In genomic region chr10:111673317-111673610, GRCm38 (mm10) we compare ENCODE assay signal across 10 mouse cellular contexts.
DNase-seq lines count a peak whose midpoint lies in the region; ATAC-seq and TF ChIP-seq lines count a peak whose summit lies in the region.
"Had no signal": no experiment of that assay in that cellular context is flagged by ENCODE, and none has a peak within 500 bp of the region (broad histone marks: within the 10 kb centered on the region; RNA-seq: fewer than 3 reads in every experiment).

No protein-coding gene starts in this region.

- peak overlapping the region; percentile 6; the same call in 1 of the 2 replicates for H3K4me2 ChIP-seq in intestine, embryonic 14.5 days (ENCODE audit: low read length)
- no peak overlapping the region for H3K4me2 ChIP-seq in intestine, postnatal 0 days (replicated peaks; ENCODE audit: low read depth)
- H3K4me2 ChIP-seq in intestine, embryonic 16.5 days (ENCODE audit: low read depth, low read length), result no peak overlapping the region
- H3K4me2 ChIP-seq: midbrain, embryonic 12.5 days had no signal

- no peaks in the 10 kb centered on the region for H3K27me3 ChIP-seq in intestine, embryonic 14.5 days (replicated peaks; ENCODE audit: control insufficient read depth, insufficient read depth, low read length)
- H3K27me3 ChIP-seq in intestine, postnatal 0 days (replicated peaks; ENCODE audit: control insufficient read depth, insufficient read depth, low read length), result no peaks in the 10 kb centered on the region
- no peaks in the 10 kb centered on the region for H3K27me3 ChIP-seq in intestine, embryonic 16.5 days (replicated peaks; ENCODE audit: control insufficient read depth, insufficient read depth, low read length)

- peak overlapping the region; percentile 77; the same call in 1 of the 2 replicates for H3K27ac ChIP-seq in intestine, embryonic 14.5 days (ENCODE audit: low read depth)
- H3K27ac ChIP-seq in intestine, postnatal 0 days (ENCODE audit: low read depth, low read length), result no peak overlapping the region
- peak overlapping the region; percentile 76 for H3K27ac ChIP-seq in intestine, embryonic 16.5 days (ENCODE audit: low read length)
- H3K27ac ChIP-seq: midbrain, embryonic 12.5 days had no signal

- H3K36me3 ChIP-seq in intestine, embryonic 14.5 days (ENCODE audit: control insufficient read depth, insufficient read depth, low read length), result no peaks in the 10 kb centered on the region
- no peaks in the 10 kb centered on the region for H3K36me3 ChIP-seq in intestine, postnatal 0 days (ENCODE audit: control insufficient read depth, insufficient read depth)
- no peaks in the 10 kb centered on the region for H3K36me3 ChIP-seq in intestine, embryonic 16.5 days (ENCODE audit: control insufficient read depth, insufficient read depth, low read length)
- H3K36me3 ChIP-seq: G1E; midbrain, embryonic 12.5 days had no signal

- no peak for DNase-seq in intestine, embryonic 14.5 days (ENCODE audit: low spot score)
- DNase-seq in 3T3-L1 (ENCODE audit: low read depth, low spot score) (peak; percentile 47), 416B (ENCODE audit: low read depth) (peak; percentile 71)
- no peak for DNase-seq in adrenal gland, adult 2 months
- no peak for DNase-seq in ovary, postnatal 36 days (ENCODE audit: low spot score)
- DNase-seq: heart, postnatal 10 days had no signal

- no peak for TF ChIP-seq CTCF in intestine, postnatal 0 days (IDR thresholded peaks at IDR 0.05; ENCODE audit: low read depth)

- ATAC-seq in intestine, embryonic 14.5 days (replicated peaks; ENCODE audit: low FRiP score, low TSS enrichment, low read depth), result no peak
- no peak for ATAC-seq in intestine, postnatal 0 days
- ATAC-seq in intestine, embryonic 16.5 days, result peak; percentile 16; the same call in 1 of the 2 replicates

- no peaks in the 10 kb centered on the region for H3K9me3 ChIP-seq in intestine, embryonic 14.5 days (ENCODE audit: control insufficient read depth, low read length)
- H3K9me3 ChIP-seq in intestine, postnatal 0 days (ENCODE audit: control insufficient read depth), result no peaks in the 10 kb centered on the region
- no peaks in the 10 kb centered on the region for H3K9me3 ChIP-seq in intestine, embryonic 16.5 days (ENCODE audit: control insufficient read depth, low read length)
- H3K9me3 ChIP-seq: midbrain, embryonic 12.5 days had no signal

- peaks cover 39% of the 10 kb centered on the region for H3K4me1 ChIP-seq in intestine, embryonic 14.5 days (replicated peaks; ENCODE audit: control insufficient read depth, insufficient read depth, low read length)
- peaks cover 6% of the 10 kb centered on the region; the same call in 1 of the 2 replicates for H3K4me1 ChIP-seq in intestine, postnatal 0 days (replicated peaks; ENCODE audit: control insufficient read depth, insufficient read depth, low read length)
- peaks cover 34% of the 10 kb centered on the region for H3K4me1 ChIP-seq in intestine, embryonic 16.5 days (ENCODE audit: control insufficient read depth, insufficient read depth, low read length)

- H3K4me3 ChIP-seq in intestine, embryonic 14.5 days (ENCODE audit: low read depth, low read length), result no peak overlapping the region
- no peak overlapping the region for H3K4me3 ChIP-seq in intestine, postnatal 0 days (ENCODE audit: low read depth, low read length)
- no peak overlapping the region for H3K4me3 ChIP-seq in intestine, embryonic 16.5 days (ENCODE audit: low read length)
- H3K4me3 ChIP-seq: midbrain, embryonic 12.5 days had no signal

- no peak overlapping the region for H3K9ac ChIP-seq in intestine, embryonic 14.5 days (ENCODE audit: low read length)
- H3K9ac ChIP-seq in intestine, postnatal 0 days (ENCODE audit: low read depth, low read length), result no peak overlapping the region
- no peak overlapping the region for H3K9ac ChIP-seq in intestine, embryonic 16.5 days (ENCODE audit: low read depth, low read length)
- H3K9ac ChIP-seq: midbrain, embryonic 12.5 days had no signal

Comparison
In these comparisons a context has a peak if more than half of its experiments do, and no peak if none do; other contexts are left out.
1. DNase-seq: peak in 3T3-L1 (single experiment) and 416B (single experiment); none in intestine, embryonic 14.5 days (single experiment), adrenal gland, adult 2 months (single experiment) and ovary, postnatal 36 days (single experiment).